Mouse (Mus musculus): ENCODE data around the gene Btnl9. TPM values are rescaled to one million over a fixed set of nuclear protein-coding genes. Genes with fewer than 3 reads are reported as not detected.
"Not testable (repeated sequence)": the region's sequence is repeated elsewhere in the genome, so short reads cannot be mapped to it uniquely, and the experiment has no call there.

Btnl9 gene
- total RNA-seq (2021), result 1 to 10 TPM; 1.6 to 3.5 TPM
- long read RNA-seq, experiment 1, result 0 reads
- long read RNA-seq, experiment 2, full-length matches to known transcripts, result 1 of 1 reads
- long read RNA-seq, experiment 2, partial matches to known transcripts, result 0 of 1 reads
- long read RNA-seq, experiment 2, other reads (novel, unspliced or antisense), result 0 of 1 reads

GRCm38 (mm10) chr11:49186955-49187488, at the start of gene Btnl9:
TSS of gene Btnl9 (minus strand) at chr11:49187159.
- no peak for DNase-seq

- DNase-seq, result no peak
Observed at GRCm38 (mm10) chr11:49235459-49236207, 48.7 kb upstream of the Btnl9 start.

DNA sequence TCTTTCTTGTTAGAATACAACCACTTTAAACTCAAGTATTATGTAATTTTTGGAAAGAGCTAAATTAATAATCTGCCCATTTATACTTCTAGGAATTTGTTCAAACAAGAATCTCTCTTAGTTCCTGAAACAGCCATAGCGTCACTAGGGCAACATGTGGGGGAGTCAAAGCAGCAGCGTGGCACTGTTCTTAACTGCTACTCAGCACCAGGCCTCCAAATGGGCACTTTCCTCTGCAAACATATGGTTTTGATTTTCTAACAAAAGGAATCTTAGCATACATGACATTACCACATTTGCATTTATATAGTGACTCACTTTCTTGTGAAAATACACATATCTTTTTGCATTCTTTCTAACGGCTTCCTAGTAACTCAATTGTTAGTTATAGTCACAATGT, 45.8 kb upstream of the Btnl9 start:
- no peak for DNase-seq

DNA sequence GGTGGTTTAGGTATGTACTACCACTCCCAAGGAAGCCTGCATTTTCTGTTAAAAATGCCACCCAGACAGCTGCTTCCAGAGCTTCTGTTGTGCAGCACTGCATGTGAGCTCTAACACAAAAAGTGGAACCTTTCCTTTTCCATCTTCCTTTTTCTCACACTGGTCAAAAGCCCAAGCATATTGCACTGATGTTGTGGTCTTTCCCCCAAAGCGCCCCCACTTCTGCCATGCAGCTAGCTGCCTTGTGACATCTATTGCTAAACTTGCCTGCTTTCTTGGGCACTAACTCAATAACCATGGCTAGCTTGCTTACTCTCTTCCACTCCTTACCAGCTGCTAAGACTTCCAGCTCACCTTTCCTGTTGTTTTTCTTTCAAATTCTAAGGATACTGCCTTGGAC, 37.5 kb upstream of the Btnl9 start:
- DNase-seq, result no peak

GRCm38 (mm10) chr11:49219271-49219670, 32.3 kb upstream of the Btnl9 start:
- DNase-seq, result no peak

DNA sequence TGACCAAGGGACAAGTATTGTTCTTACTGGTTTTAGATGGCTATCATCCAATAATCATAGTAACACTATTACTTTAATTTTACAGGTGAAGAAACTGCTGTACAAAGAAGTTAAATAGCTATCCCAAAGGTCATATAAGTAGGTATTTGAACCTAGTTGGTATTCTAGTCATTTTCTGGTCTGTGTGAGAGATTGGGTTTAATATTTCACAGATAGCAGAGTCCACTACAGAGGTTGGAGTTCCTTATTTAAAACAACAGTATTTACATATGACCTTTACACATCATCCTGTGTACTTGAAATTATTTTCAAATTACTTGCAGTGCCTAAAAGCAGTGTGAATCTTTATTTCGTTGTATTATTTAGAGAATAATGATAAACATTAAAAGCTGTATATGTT, 26.5 kb upstream of the Btnl9 start:
- DNase-seq, result no peak

DNA sequence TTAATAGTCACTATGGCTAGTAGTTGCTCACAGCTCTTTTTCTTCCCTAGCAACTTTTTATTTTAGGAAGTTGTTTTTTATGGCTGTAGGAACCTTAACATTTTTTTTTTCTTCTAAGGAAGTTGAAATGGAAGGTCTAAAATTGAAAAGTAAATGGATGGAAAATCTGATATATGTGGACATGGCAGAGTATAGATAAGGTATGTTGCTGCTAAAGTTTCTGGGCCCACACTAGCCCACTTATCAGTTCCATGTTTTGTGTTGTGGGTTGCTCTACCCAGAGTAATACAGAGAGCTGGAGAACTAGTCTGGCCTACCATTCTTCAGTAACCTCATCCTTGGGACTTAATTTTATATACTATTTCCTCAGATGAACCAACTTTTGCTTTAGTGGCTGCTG, 25.6 kb upstream of the Btnl9 start:
- DNase-seq, result no peak

GRCm38 (mm10) chr11:49207495-49207894, 20.5 kb upstream of the Btnl9 start:
- no peak for DNase-seq

DNA sequence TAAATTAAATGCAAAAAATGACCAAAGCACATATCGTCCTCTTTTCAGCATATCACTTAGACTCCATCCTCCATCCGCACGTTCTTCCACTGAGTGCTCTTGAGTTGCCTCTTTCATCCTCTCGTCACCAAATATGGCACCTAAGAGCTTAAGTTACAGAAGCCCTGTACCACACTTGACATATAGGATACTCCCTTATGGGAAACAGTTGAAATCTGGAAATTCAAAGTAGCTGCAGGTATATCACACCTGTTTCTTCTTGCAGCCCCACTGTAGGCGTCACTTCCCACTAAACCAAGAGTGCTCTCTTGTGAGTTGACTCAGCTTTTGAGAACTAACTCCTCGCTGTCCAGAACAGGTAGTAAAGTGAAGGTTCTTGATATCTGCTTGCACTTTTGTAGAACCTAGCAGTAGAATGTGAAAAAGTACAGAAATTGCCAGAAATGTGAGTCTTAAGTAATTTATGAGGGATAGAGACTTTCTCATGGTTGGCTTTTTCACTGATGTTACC, 18.2 kb upstream of the Btnl9 start:
- no peak for DNase-seq

DNA sequence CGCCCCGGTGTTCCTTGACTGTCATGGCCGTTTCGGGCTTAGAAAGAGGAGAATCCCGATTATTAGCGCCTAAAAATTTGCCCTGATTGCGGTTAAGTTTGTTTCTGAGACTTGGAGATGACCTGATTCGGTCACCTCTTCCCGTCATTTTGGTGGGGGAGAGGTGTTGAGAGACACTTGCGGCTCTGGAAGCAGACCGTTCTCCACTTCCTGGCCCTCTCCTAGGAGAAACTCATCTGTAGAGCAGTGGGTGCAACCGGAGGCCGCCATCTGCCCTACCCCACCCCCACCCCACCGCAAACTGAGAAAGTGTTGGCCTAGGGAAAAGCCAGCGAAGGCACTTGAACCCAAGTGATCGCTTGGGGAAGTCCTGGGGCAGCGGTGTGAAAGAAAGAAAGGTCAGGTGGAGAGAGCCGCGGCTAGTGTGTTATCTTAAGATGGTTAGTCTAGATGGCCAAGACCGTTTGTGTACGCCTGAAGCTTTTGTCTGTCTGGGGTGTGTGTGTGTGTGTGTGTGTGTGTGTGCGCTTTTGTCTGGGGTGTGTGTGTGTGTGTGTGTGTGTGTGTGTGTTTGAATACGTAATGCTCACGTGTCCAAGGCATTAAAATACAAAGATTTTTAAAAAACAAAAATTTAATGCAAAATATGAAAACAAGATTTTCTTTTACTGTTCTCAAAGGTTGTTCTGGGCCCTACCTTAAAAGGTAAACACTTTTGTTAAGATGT, 17.0 kb upstream of the Btnl9 start:
- DNase-seq, result no peak

- peak; percentile 92 for DNase-seq
Observed at GRCm38 (mm10) chr11:49203129-49203768, 16.3 kb upstream of the Btnl9 start, which contains the start of gene Zfp62. TSS of gene Zfp62 (plus strand) at chr11:49203292.

DNA sequence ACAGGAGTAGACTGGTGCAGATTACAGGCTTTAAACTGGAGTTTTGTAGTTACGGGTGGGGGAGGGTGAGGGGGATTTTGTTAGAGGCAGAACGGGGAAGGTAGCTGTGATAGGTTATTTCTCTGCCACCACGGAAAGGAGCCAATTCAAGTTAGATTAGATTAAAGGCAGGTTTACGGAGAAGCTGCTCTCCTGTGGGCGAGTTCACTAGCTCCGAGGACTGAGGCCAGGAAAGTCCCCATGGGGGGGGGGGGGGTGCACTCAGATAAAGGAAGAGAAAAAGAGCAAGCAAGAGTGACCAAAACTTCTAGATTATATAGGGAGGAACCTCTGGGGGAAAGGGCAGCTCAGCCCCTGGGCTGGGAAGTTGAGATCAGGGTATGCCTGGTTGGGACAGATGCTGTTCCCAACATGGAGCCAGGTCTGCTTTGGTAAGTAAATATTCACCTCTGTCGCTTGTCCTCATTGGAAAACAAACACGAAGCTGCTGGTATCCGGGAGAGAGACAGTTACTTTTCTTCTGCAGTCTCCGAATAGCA, 15.6 kb upstream of the Btnl9 start:
- DNase-seq, result no peak

DNA sequence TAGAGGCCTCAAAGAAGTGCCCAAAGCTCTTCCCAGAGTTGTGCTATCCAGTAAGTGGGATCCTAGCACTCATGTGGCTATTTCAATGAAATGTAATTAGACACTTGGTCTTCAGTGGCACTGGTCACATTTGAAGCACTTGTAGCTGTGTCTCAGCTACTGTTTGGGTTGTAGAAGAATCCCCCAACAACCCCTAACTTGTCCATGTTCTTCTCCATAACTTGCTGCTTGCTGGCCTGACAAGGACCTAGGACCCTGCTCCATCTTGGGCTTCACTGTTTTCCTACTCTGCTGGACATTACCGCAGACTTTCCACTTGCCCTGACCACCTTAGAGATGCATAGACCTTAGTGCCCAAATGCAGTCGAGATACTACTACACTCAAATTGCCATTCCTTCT, 15.1 kb upstream of the Btnl9 start:
- DNase-seq, result no peak

- no peak for DNase-seq
Observed at GRCm38 (mm10) chr11:49201142-49201541, 14.2 kb upstream of the Btnl9 start.

DNA sequence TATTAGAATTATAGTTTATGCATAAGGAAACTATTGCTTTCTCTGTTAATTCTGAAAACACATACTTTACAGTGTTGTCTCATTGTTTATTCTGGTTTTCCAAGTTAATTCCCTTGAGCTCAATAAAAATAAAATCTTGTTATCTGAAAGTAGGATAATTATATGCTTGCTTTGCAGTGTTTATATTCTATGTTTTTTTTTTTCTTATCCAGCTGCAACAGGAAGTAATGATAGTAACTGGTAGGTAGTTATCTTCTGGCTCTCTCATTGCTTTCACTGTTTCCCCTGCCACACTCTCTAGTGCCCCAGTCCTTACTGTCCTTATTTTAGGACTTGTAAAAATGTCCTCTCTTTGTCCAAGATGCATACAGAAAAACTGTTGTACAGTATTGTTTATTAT, 13.7 kb upstream of the Btnl9 start:
- no peak for DNase-seq

- no peak for DNase-seq
Observed at GRCm38 (mm10) chr11:49195819-49196322, 8.9 kb upstream of the Btnl9 start.

- not testable (repeated sequence) for DNase-seq
Observed at GRCm38 (mm10) chr11:49194771-49195170, 7.8 kb upstream of the Btnl9 start.

DNA sequence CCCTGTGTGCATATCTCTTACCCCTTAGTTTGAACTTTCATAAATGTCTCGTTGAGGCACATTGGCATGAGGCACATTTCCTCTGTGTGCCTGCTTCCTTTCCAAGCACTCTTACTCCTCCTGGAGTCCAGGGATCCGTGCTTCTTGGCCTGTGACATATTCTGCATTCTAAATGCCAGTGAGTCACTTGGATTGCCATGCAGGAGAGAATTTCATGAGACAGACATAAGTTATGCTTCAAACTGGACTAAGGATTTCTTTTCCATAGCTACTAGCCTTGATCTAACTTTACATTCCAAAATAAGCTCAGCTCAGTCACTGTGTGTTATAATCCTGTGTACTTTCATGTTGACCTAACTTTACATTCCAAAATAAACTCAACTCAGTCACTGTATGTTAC, 4.1 kb upstream of the Btnl9 start:
- DNase-seq, result no peak

GRCm38 (mm10) chr11:49189737-49190136, 2.8 kb upstream of the Btnl9 start:
- no peak for DNase-seq

DNA sequence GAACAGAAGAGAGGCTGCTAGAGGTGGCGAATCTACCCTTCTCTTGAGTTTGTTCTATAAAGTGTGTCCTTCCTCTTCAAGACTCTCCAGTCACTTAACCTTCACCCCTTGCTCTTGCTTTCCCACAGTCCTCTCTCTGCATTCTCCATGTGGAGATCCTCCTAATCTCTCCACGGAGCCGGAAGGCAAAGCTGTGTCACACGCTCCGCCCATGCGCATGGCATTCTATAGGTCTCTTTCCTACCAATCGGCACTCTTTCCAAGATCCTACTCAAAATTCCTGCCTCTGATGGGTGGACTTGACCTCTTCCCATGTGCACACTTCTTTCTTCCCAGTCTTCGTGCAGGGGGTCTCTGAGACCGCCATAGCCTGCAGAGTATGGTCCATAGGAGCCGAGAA, 742 bp upstream of the Btnl9 start:
- DNase-seq, result no peak

GRCm38 (mm10) chr11:49186452-49186851, 507 bp downstream of the Btnl9 start:
- no peak for DNase-seq

DNA sequence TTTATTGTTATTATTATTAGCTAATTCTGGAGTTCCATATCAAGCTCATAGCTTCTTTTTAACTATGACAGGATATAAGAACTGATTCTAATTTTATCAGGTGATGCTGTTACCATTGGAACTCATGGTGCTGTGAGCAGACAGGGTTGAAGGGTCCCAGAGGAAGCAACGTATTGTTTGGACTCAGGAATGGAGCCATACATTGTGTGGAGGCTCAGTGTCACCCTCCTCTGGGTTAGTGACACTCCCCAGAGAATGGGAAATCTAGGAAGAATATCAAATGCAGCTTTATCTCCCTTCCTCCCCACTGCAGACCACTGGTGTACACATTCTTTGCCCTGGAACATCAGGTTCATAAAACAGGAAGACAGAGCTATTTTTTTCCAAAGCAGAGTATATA, 3.8 kb downstream of the Btnl9 start:
- no peak for DNase-seq
